Mouse (Mus musculus): Measurements from ENCODE around the gene Phc2. TPM values are rescaled to one million over a fixed set of nuclear protein-coding genes. Genes with fewer than 3 reads are reported as not detected.

Gene Phc2
- total and polyA plus RNA-seq, 3 experiments, result 23.7 to 65.5 TPM; not detected in 1

DNA sequence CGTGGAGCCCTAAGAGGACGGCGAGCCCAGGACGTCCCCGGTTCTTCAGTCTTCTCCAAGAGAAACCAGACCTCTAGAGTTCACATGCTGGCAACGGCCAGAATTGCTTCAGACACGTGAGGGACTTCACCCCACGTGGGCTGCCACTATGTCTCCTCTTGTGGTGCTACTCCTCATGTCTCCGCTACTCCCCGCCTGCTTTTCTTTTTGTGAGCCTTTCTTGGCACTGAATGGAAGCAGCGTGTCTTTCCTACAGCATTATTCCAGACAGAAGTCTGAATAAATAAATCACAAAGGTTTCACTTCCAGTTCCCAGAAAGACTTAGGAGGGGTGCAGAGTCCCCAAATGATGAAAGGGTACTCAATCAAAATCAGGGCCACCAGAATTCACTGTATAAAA lies 46.8 kb upstream of the Phc2 start:
- Histone ChIP-seq H3K4me1 (ENCODE audit: control insufficient read depth in 1 of 2, insufficient read depth in 2 of 2, low read length in 2 of 2) (peaks cover 0 to 4% of the 10 kb centered on the region in 2 experiments; a peak in 1 of 4 replicates), H3K9ac (ENCODE audit: control insufficient read depth, low read depth, low read length, poor library complexity, severe bottlenecking) (no peak overlapping the region), H3K79me2 (ENCODE audit: control insufficient read depth, insufficient read depth, low read length, poor library complexity) (no peaks in the 10 kb centered on the region; the same call in 1 of the 2 replicates), H3K9me3 (replicated peaks; ENCODE audit: insufficient read depth, low read length) (no peaks in the 10 kb centered on the region), H3K4me3 (ENCODE audit: control insufficient read depth in 1 of 2, insufficient read depth in 1 of 2, low read depth in 2 of 2, low read length in 2 of 2) (no peak overlapping the region), H3K27me3 (ENCODE audit: control insufficient read depth in 1 of 2, insufficient read depth in 2 of 2, low read length in 2 of 2) (no peaks in the 10 kb centered on the region), H3K27ac (ENCODE audit: control insufficient read depth, low read depth, low read length) (no peak overlapping the region), H3K36me3 (ENCODE audit: control insufficient read depth in 1 of 2, insufficient read depth in 2 of 2, low read length in 2 of 2) (peaks cover 0 to 4% of the 10 kb centered on the region in 2 experiments; a peak in 1 of 4 replicates)
- no peak for DNase-seq (ENCODE audit: low read depth, low spot score)
- no peak for TF ChIP-seq MAZ (IDR thresholded peaks at IDR 0.05; ENCODE audit: low read depth, low read length)
- no peak for TF ChIP-seq NELFE (IDR thresholded peaks at IDR 0.05; ENCODE audit: low read depth, low read length)
- TF ChIP-seq SMC3 (IDR thresholded peaks at IDR 0.05; ENCODE audit: low read depth, low read length), result no peak
- no peak for TF ChIP-seq NRF1 (IDR thresholded peaks at IDR 0.05; ENCODE audit: insufficient read depth, low read depth, low read length, poor library complexity, severe bottlenecking)
- TF ChIP-seq CHD2 (IDR thresholded peaks at IDR 0.05; ENCODE audit: low read length), result no peak
- no peak for TF ChIP-seq CTCF (IDR thresholded peaks at IDR 0.05 in 2 of 3, conservative IDR thresholded peaks at IDR 0.05 in 1 of 3; ENCODE audit: control insufficient read depth in 1 of 3, insufficient read depth in 1 of 3, low read depth in 2 of 3, low read length in 3 of 3, poor library complexity in 1 of 3, severe bottlenecking in 1 of 3)
- TF ChIP-seq ZC3H11A (IDR thresholded peaks at IDR 0.05; ENCODE audit: low read depth, low read length), result no peak
- no peak for TF ChIP-seq ZKSCAN1 (IDR thresholded peaks at IDR 0.05; ENCODE audit: low read depth, low read length)
- no peak for TF ChIP-seq TCF12 (IDR thresholded peaks at IDR 0.05; ENCODE audit: low read depth, low read length)
- TF ChIP-seq MAFK (IDR thresholded peaks at IDR 0.05; ENCODE audit: borderline replicate concordance, low read depth, low read length), result no peak
- TF ChIP-seq KAT2A (conservative IDR thresholded peaks at IDR 0.05; ENCODE audit: low read depth, low read length), result no peak
- no peak for TF ChIP-seq GABPA (IDR thresholded peaks at IDR 0.05; ENCODE audit: low read depth, low read length)
- no peak for TF ChIP-seq JUND (IDR thresholded peaks at IDR 0.05; ENCODE audit: low read depth, low read length)
- TF ChIP-seq E2F4 (IDR thresholded peaks at IDR 0.05; ENCODE audit: borderline replicate concordance, low read depth, low read length), result no peak
- TF ChIP-seq CHD1 (IDR thresholded peaks at IDR 0.05; ENCODE audit: low read depth, low read length), result no peak

DNA sequence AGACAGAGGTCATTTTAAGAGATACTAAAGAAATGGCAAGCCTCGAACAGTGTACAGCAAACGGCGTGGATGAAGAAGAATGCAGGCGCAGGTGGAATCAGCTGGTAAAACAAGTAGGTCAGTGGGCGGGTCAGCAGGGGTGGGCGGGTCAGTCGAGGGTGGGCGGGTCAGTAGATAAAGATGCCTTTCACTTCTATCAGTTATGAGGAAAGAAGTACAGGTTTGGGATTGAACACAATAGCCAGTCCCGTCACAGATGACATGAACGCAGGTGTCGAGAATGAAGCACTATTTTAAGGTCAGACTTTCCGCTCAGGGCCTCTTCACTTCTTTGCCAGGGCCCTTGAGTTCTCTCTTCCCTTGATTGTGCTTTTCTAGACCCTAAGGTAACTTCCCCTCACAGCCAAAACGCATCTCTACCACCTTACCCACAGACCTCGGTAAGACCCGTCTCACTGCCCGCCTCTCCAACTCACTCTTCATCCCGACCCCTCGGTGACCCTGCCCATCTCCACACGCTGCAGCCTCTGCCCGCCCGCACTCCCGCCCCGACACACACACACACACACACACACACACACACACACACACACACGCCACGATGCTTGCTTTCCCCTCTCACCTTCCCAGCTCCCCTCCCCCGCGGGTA lies 45.1 kb upstream of the Phc2 start:
- Histone ChIP-seq H3K9me3 (replicated peaks; ENCODE audit: insufficient read depth, low read length) (no peaks in the 10 kb centered on the region), H3K36me3 (ENCODE audit: control insufficient read depth in 1 of 2, insufficient read depth in 2 of 2, low read length in 2 of 2) (peaks cover 0 to 4% of the 10 kb centered on the region in 2 experiments; a peak in 1 of 4 replicates), H3K79me2 (ENCODE audit: control insufficient read depth, insufficient read depth, low read length, poor library complexity) (no peaks in the 10 kb centered on the region; the same call in 1 of the 2 replicates), H3K27me3 (ENCODE audit: control insufficient read depth in 1 of 2, insufficient read depth in 2 of 2, low read length in 2 of 2) (no peaks in the 10 kb centered on the region), H3K27ac (ENCODE audit: control insufficient read depth, low read depth, low read length) (no peak overlapping the region), H3K9ac (ENCODE audit: control insufficient read depth, low read depth, low read length, poor library complexity, severe bottlenecking) (peak overlapping the region; percentile 60), H3K4me3 (ENCODE audit: control insufficient read depth in 1 of 2, insufficient read depth in 1 of 2, low read depth in 2 of 2, low read length in 2 of 2) (peak overlapping the region; percentile 77 to 79), H3K4me1 (ENCODE audit: control insufficient read depth in 1 of 2, insufficient read depth in 2 of 2, low read length in 2 of 2) (peaks cover 0 to 4% of the 10 kb centered on the region in 2 experiments; a peak in 1 of 4 replicates)
- DNase-seq (ENCODE audit: low read depth, low spot score), result no peak
- TF ChIP-seq KAT2A (conservative IDR thresholded peaks at IDR 0.05; ENCODE audit: low read depth, low read length) (no peak), SMC3 (IDR thresholded peaks at IDR 0.05; ENCODE audit: low read depth, low read length) (no peak), UBTF (IDR thresholded peaks at IDR 0.05; ENCODE audit: borderline replicate concordance, insufficient read depth, low read depth, low read length) (no peak), ELF1 (IDR thresholded peaks at IDR 0.05; ENCODE audit: low read depth, low read length) (no peak), HCFC1 (IDR thresholded peaks at IDR 0.05; ENCODE audit: low read depth, low read length) (no peak), POLR2A (IDR thresholded peaks at IDR 0.05; ENCODE audit: control insufficient read depth in 1 of 2, insufficient read depth in 1 of 2, low read depth in 1 of 2, low read length in 2 of 2, poor library complexity in 1 of 2) (peak in 1 of 2 experiments; percentile 67; a peak in 1 of 4 replicates), E2F4 (IDR thresholded peaks at IDR 0.05; ENCODE audit: borderline replicate concordance, low read depth, low read length) (no peak)

Measured in MEL (cell line).